Mouse (Mus musculus) stomach, embryonic 14.5 days (tissue): ENCODE results near the gene Gm6482. TPM values are rescaled to one million over a fixed set of nuclear protein-coding genes. Genes with fewer than 3 reads are reported as not detected.
"Not testable (repeated sequence)": the region's sequence is repeated elsewhere in the genome, so short reads cannot be mapped to it uniquely, and the experiment has no call there.

Experiments used
- ATAC-seq: fragments of 200-750 bp; cut with Nextera tagmentation; 2 replicates; pipeline ENCODE4 v1.8.0; 2017; ENCODE audit warnings: low read depth, moderate TSS enrichment; ENCODE audit not compliant: insufficient number of reproducible peaks, insufficient read depth, low FRiP score
- H3K27ac ChIP-seq: fragments of 300-500 bp; sonication (generic); 2 replicates; pipeline ENCODE4 v1.5.1; 2014; ENCODE audit warnings: mild to moderate bottlenecking, low read length, moderate library complexity, mixed read lengths
- H3K27me3 ChIP-seq: fragments of 300-500 bp; sonication (generic); 2 replicates; pipeline ENCODE4 v1.6.1; 2014; ENCODE audit warnings: low read length, control low read depth, mixed read lengths; ENCODE audit not compliant: control insufficient read depth, insufficient read depth
- H3K36me3 ChIP-seq: fragments of 300-500 bp; sonication (generic); 2 replicates; pipeline ENCODE4 v1.6.1; 2014; ENCODE audit warnings: mild to moderate bottlenecking, control low read depth, low read length, moderate library complexity, mixed read lengths; ENCODE audit not compliant: control insufficient read depth, insufficient read depth
- H3K4me1 ChIP-seq: fragments of 300-500 bp; sonication (generic); 2 replicates; pipeline ENCODE4 v1.6.1; 2014; ENCODE audit warnings: low read length, control low read depth, mixed read lengths; ENCODE audit not compliant: control insufficient read depth, insufficient read depth
- H3K4me2 ChIP-seq: fragments of 300-500 bp; sonication (generic); replicated peaks from 2 replicates; pipeline ENCODE4 v1.6.1; 2014; ENCODE audit warnings: low read depth, low read length, control low read depth
- H3K4me3 ChIP-seq: fragments of 300-500 bp; sonication (generic); 2 replicates; pipeline ENCODE4 v1.5.1; 2014; ENCODE audit warnings: low read depth, low read length, control low read depth
- H3K9ac ChIP-seq: fragments of 300-500 bp; sonication (generic); replicated peaks from 2 replicates; pipeline ENCODE4 v1.6.1; 2014; ENCODE audit warnings: low read depth, mild to moderate bottlenecking, control low read depth, low read length, moderate library complexity, mixed read lengths
- H3K9me3 ChIP-seq: fragments of 300-500 bp; sonication (generic); 2 replicates; pipeline ENCODE4 v1.6.1; 2016; ENCODE audit warnings: low read depth, low read length, control low read depth; ENCODE audit not compliant: control insufficient read depth
- WGBS: fragments of 180-500 bp; shearing (Covaris S2); extraction: QIAGEN DNeasy Blood & Tissue Kit; methylation state at CpG from one replicate; pipeline ENCODE4 v1.1.7; 2014; 5-methylcytosine and 5-hydroxymethylcytosine counted together
- polyA plus RNA-seq: library from polyadenylated mRNA; unstranded; fragments of >200 nt; fragmentation: Nextera tagmentation; extraction: Ambion mirVana; gene quantifications from 2 replicates; pipeline ENCODE4 v1.2.1, GENCODE M21; 2014

Gm6482 gene
- polyA plus RNA-seq = not detected in 2 replicates

GRCm38 (mm10) chr14:41408181-41408580 lies at the start of gene Gm6482:
Gm6482 (minus strand) TSS chr14:41408281.
- H3K27me3 ChIP-seq, H3K4me3 ChIP-seq, H3K4me1 ChIP-seq, H3K9ac ChIP-seq, ATAC-seq, H3K36me3 ChIP-seq, H3K4me2 ChIP-seq, H3K9me3 ChIP-seq, H3K27ac ChIP-seq: not testable (repeated sequence)
- WGBS = no CpG with 5 or more reads among the region's 2 CpGs

GRCm38 (mm10) chr14:41453418-41453817 lies 45.3 kb upstream of the Gm6482 start, which contains the start of gene Gm7954:
Gm7954 (minus strand) TSS chr14:41453518.
- not testable (repeated sequence) for H3K4me1 ChIP-seq, ATAC-seq, H3K9me3 ChIP-seq, H3K4me3 ChIP-seq, H3K4me2 ChIP-seq, H3K9ac ChIP-seq, H3K36me3 ChIP-seq, H3K27me3 ChIP-seq, H3K27ac ChIP-seq
- WGBS = no CpG with 5 or more reads among the region's 2 CpGs

- not testable (repeated sequence) for H3K27me3 ChIP-seq, H3K9me3 ChIP-seq, H3K4me3 ChIP-seq, H3K4me2 ChIP-seq, H3K27ac ChIP-seq, H3K36me3 ChIP-seq, ATAC-seq, H3K4me1 ChIP-seq, H3K9ac ChIP-seq
- WGBS = 15% methylated on average over 10 of the region's 16 CpGs
These were observed 17.5 kb upstream of the Gm6482 start for GRCm38 (mm10) chr14:41425393-41426075.

DNA sequence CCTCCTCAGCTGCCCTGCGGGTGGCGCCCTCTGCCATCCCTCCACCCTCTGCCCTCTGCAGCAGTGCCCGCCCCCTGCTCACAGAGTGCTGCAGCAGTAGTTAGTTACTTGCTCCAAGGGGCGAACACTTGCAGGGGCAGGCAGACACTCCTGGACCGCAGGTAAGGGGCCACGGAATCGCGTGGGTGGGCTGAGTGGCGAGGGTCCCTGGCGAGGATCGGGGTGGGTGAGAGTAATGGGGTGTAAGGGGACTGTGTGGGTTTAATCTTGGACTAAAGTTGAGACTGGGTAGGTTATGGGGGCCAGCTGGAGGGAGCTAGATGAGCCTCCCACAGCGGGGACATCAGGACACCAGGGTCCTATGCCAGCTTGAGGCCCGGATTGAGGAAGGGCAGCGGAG lies 16.6 kb upstream of the Gm6482 start:
- not testable (repeated sequence) for H3K4me3 ChIP-seq, H3K9me3 ChIP-seq, H3K9ac ChIP-seq, ATAC-seq, H3K4me1 ChIP-seq, H3K36me3 ChIP-seq, H3K27ac ChIP-seq, H3K27me3 ChIP-seq, H3K4me2 ChIP-seq
- 22% methylated on average over 14 of the region's 14 CpGs for WGBS

- not testable (repeated sequence) for H3K9ac ChIP-seq, H3K27me3 ChIP-seq, H3K4me3 ChIP-seq, H3K9me3 ChIP-seq, H3K36me3 ChIP-seq, ATAC-seq, H3K4me2 ChIP-seq, H3K27ac ChIP-seq, H3K4me1 ChIP-seq
- no CpG with 5 or more reads among the region's 3 CpGs for WGBS
These were observed 21.8 kb downstream of the Gm6482 start, which contains the start of gene Gm7945 for GRCm38 (mm10) chr14:41386279-41386678. Gm7945 (minus strand) TSS chr14:41386379.

Other genes with a start within 250 kb of the Gm6482 start
- gene Sftpd, start 223.1 kb downstream of the Gm6482 start, polyA plus RNA-seq = 0.27 TPM in 1 of 2 replicates, not detected in the other
- 0.14 and 0.24 TPM in 2 replicates for gene Gm2832, start 129.5 kb downstream of the Gm6482 start, polyA plus RNA-seq
- not detected in 2 replicates for gene Gm5798, start 59.7 kb downstream of the Gm6482 start, polyA plus RNA-seq
- gene Gm7945, start 21.9 kb downstream of the Gm6482 start, polyA plus RNA-seq = not detected in 2 replicates
- not detected in 2 replicates for gene Gm7954, start 45.2 kb upstream of the Gm6482 start, polyA plus RNA-seq
- gene Gm3486, start 81.2 kb upstream of the Gm6482 start, polyA plus RNA-seq = not detected in 2 replicates
- not detected in 2 replicates for gene Gm7970, start 147.3 kb upstream of the Gm6482 start, polyA plus RNA-seq
- not detected in 2 replicates for gene 1700049E17Rik2, start 164.9 kb upstream of the Gm6482 start, polyA plus RNA-seq
- not detected in 2 replicates for gene Gm3072, start 216.3 kb upstream of the Gm6482 start, polyA plus RNA-seq
- gene Gm3676, start 238.2 kb upstream of the Gm6482 start, polyA plus RNA-seq = not detected in 2 replicates